Mouse (Mus musculus) urinary bladder, postnatal 36 days (tissue): ENCODE data around the gene Cluap1.

Source experiments
- DNase-seq, 2 experiments: peaks; one replicate each; pipeline ENCODE4 v3.0.0; 2022; ENCODE audit warnings: low spot score in 2 of 2, mixed read lengths in 1 of 2

Gene Cluap1

GRCm38 (mm10) chr16:3908537-3909111, at the start of gene Cluap1, which contains the start of gene 1700037C18Rik:
Gene Cluap1, plus strand, starts transcription at chr16:3908801.
Gene 1700037C18Rik, minus strand, starts transcription at chr16:3908689.
- DNase-seq: peak; percentile 89 to 92

- no peak for DNase-seq
Observed at GRCm38 (mm10) chr16:3859254-3859653, 49.3 kb upstream of the Cluap1 start.

- no peak for DNase-seq
Observed at GRCm38 (mm10) chr16:3871815-3872214, 36.8 kb upstream of the Cluap1 start.

- DNase-seq: peak; percentile 90 to 92
Observed at GRCm38 (mm10) chr16:3872216-3873047, 36.2 kb upstream of the Cluap1 start, which contains the start of gene Naa60. Gene Naa60, plus strand, starts transcription at chr16:3872375.

GRCm38 (mm10) chr16:3876346-3876745, 32.3 kb upstream of the Cluap1 start:
- no peak for DNase-seq

- peak; percentile 91 to 94 for DNase-seq
Observed at GRCm38 (mm10) chr16:3884201-3885064, 24.2 kb upstream of the Cluap1 start, which contains the start of the genes Zfp597 and Gm20695. Gene Zfp597, minus strand, starts transcription at chr16:3884561. Gene Gm20695, plus strand, starts transcription at chr16:3884648.

GRCm38 (mm10) chr16:3885065-3885670, 23.4 kb upstream of the Cluap1 start:
- no peak for DNase-seq

GRCm38 (mm10) chr16:3891621-3892295, 16.8 kb upstream of the Cluap1 start:
- no peak for DNase-seq

- no peak for DNase-seq
Observed at GRCm38 (mm10) chr16:3893739-3894138, 14.9 kb upstream of the Cluap1 start.

GRCm38 (mm10) chr16:3895173-3895792, 13.3 kb upstream of the Cluap1 start:
- peak; percentile 14 to 52 for DNase-seq

GRCm38 (mm10) chr16:3896046-3896445, 12.6 kb upstream of the Cluap1 start:
- no peak for DNase-seq

GRCm38 (mm10) chr16:3896553-3896952, 12.0 kb upstream of the Cluap1 start:
- DNase-seq: no peak

- DNase-seq: no peak
Observed at GRCm38 (mm10) chr16:3907471-3907870, 1.1 kb upstream of the Cluap1 start.

GRCm38 (mm10) chr16:3909118-3909517, 517 bp downstream of the Cluap1 start:
- no peak for DNase-seq

GRCm38 (mm10) chr16:3920756-3921155, 12.2 kb downstream of the Cluap1 start:
- no peak for DNase-seq

- no peak for DNase-seq
Observed at GRCm38 (mm10) chr16:3923515-3923914, 14.9 kb downstream of the Cluap1 start.

GRCm38 (mm10) chr16:3923966-3924365, 15.4 kb downstream of the Cluap1 start:
- no peak for DNase-seq

- no peak for DNase-seq
Observed at GRCm38 (mm10) chr16:3928582-3928981, 20.0 kb downstream of the Cluap1 start.

- no peak for DNase-seq
Observed at GRCm38 (mm10) chr16:3929151-3929550, 20.6 kb downstream of the Cluap1 start.

GRCm38 (mm10) chr16:3933536-3933935, 24.9 kb downstream of the Cluap1 start:
- DNase-seq: no peak
